Mouse (Mus musculus) T-helper 1 cell (primary cell): ENCODE measurements around the gene Polr2i.
"Not testable (repeated sequence)": the region's sequence is repeated elsewhere in the genome, so short reads cannot be mapped to it uniquely, and the experiment has no call there.

Experiments used
- in situ Hi-C: fragments of 300-600 bp; cut with MboI, MseI; formaldehyde crosslinking; loops from one replicate; pipeline ENCODE4 v1.15.1; 2025; ENCODE audit warnings: high pct_unique_total_duplicates

Gene Polr2i

GRCm38 (mm10) chr7:30231669-30232454 lies at the start of gene Polr2i, which contains the start of gene Tbcb:
TSS of gene Polr2i (plus strand) at chr7:30231948.
TSS of gene Tbcb (minus strand) at chr7:30232272.
- in situ Hi-C loops, result no loop called here

- in situ Hi-C loops, result loop anchor here (5.0 kb wide), 1 partner anchor 34 kb away; no protein-coding TSS in a partner anchor
Measured at GRCm38 (mm10) chr7:30183189-30183588, 48.6 kb upstream of the Polr2i start.

- in situ Hi-C loops, result loop anchor here (5.0 kb wide), 1 partner anchor 33 kb away; no protein-coding TSS in a partner anchor
Measured at GRCm38 (mm10) chr7:30183879-30184289, 47.9 kb upstream of the Polr2i start, which contains the start of gene Cox7a1. TSS of gene Cox7a1 (plus strand) at chr7:30184144.

- in situ Hi-C loops, result loop anchor here (5.0 kb wide), 1 partner anchor 33 kb away; no protein-coding TSS in a partner anchor
Measured at GRCm38 (mm10) chr7:30184641-30185348, 47.0 kb upstream of the Polr2i start.

- in situ Hi-C loops, result no loop called here
Measured at GRCm38 (mm10) chr7:30188344-30189115, 43.2 kb upstream of the Polr2i start.

- in situ Hi-C loops, result no loop called here
Measured at GRCm38 (mm10) chr7:30189116-30189491, 42.6 kb upstream of the Polr2i start.

- in situ Hi-C loops, result no loop called here
Measured at GRCm38 (mm10) chr7:30192088-30192487, 39.7 kb upstream of the Polr2i start.

- in situ Hi-C loops, result no loop called here
Measured at GRCm38 (mm10) chr7:30193013-30193412, 38.7 kb upstream of the Polr2i start.

- in situ Hi-C loops, result no loop called here
Measured at GRCm38 (mm10) chr7:30193581-30194100, 38.1 kb upstream of the Polr2i start.

- in situ Hi-C loops, result no loop called here
Measured at GRCm38 (mm10) chr7:30194101-30194831, 37.5 kb upstream of the Polr2i start.

- in situ Hi-C loops, result no loop called here
Measured at GRCm38 (mm10) chr7:30194884-30195283, 36.9 kb upstream of the Polr2i start.

GRCm38 (mm10) chr7:30195461-30195860 lies 36.3 kb upstream of the Polr2i start:
- in situ Hi-C loops, result no loop called here

- in situ Hi-C loops, result no loop called here
Measured at GRCm38 (mm10) chr7:30196171-30196570, 35.6 kb upstream of the Polr2i start.

- in situ Hi-C loops, result no loop called here
Measured at GRCm38 (mm10) chr7:30197592-30198129, 34.1 kb upstream of the Polr2i start.

GRCm38 (mm10) chr7:30198481-30198971 lies 33.2 kb upstream of the Polr2i start, which contains the start of gene Capns1:
TSS of gene Capns1 (minus strand) at chr7:30198811.
- in situ Hi-C loops, result no loop called here

GRCm38 (mm10) chr7:30199498-30200139 lies 32.1 kb upstream of the Polr2i start:
- in situ Hi-C loops, result no loop called here

- in situ Hi-C loops, result no loop called here
Measured at GRCm38 (mm10) chr7:30200200-30200599, 31.5 kb upstream of the Polr2i start.

GRCm38 (mm10) chr7:30200661-30201060 lies 31.1 kb upstream of the Polr2i start:
- in situ Hi-C loops, result not testable (repeated sequence)

GRCm38 (mm10) chr7:30202895-30203690 lies 28.7 kb upstream of the Polr2i start:
- in situ Hi-C loops, result no loop called here
